Mouse (Mus musculus): ENCODE results near the gene Tcp11l2.

GRCm38 (mm10) chr10:84656618-84657017 is 80.2 kb downstream of the Tcp11l2 start:
- TF ChIP-seq CTCF (conservative IDR thresholded peaks at IDR 0.05; ENCODE audit: low read length) (no peak), NANOG (IDR thresholded peaks at IDR 0.05; ENCODE audit: borderline replicate concordance, low read length) (no peak), POU5F1 (IDR thresholded peaks at IDR 0.05; ENCODE audit: borderline replicate concordance, low read length) (no peak)

All from E14TG2a.4 (cell line).